Mouse (Mus musculus) stomach, embryonic 14.5 days (tissue): Measurements from ENCODE around the gene Llcfc1. TPM values are rescaled to one million over a fixed set of nuclear protein-coding genes. Genes with fewer than 3 reads are reported as not detected.

Source experiments
- ATAC-seq: fragments of 200-750 bp; cut with Nextera tagmentation; 2 replicates; pipeline ENCODE4 v1.8.0; 2017; ENCODE audit warnings: low read depth, moderate TSS enrichment; ENCODE audit not compliant: insufficient number of reproducible peaks, insufficient read depth, low FRiP score
- H3K27ac ChIP-seq: fragments of 300-500 bp; sonication (generic); 2 replicates; pipeline ENCODE4 v1.5.1; 2014; ENCODE audit warnings: mild to moderate bottlenecking, low read length, moderate library complexity, mixed read lengths
- H3K27me3 ChIP-seq: fragments of 300-500 bp; sonication (generic); 2 replicates; pipeline ENCODE4 v1.6.1; 2014; ENCODE audit warnings: low read length, control low read depth, mixed read lengths; ENCODE audit not compliant: control insufficient read depth, insufficient read depth
- H3K36me3 ChIP-seq: fragments of 300-500 bp; sonication (generic); 2 replicates; pipeline ENCODE4 v1.6.1; 2014; ENCODE audit warnings: mild to moderate bottlenecking, control low read depth, low read length, moderate library complexity, mixed read lengths; ENCODE audit not compliant: control insufficient read depth, insufficient read depth
- H3K4me1 ChIP-seq: fragments of 300-500 bp; sonication (generic); 2 replicates; pipeline ENCODE4 v1.6.1; 2014; ENCODE audit warnings: low read length, control low read depth, mixed read lengths; ENCODE audit not compliant: control insufficient read depth, insufficient read depth
- H3K4me2 ChIP-seq: fragments of 300-500 bp; sonication (generic); replicated peaks from 2 replicates; pipeline ENCODE4 v1.6.1; 2014; ENCODE audit warnings: low read depth, low read length, control low read depth
- H3K4me3 ChIP-seq: fragments of 300-500 bp; sonication (generic); 2 replicates; pipeline ENCODE4 v1.5.1; 2014; ENCODE audit warnings: low read depth, low read length, control low read depth
- H3K9ac ChIP-seq: fragments of 300-500 bp; sonication (generic); replicated peaks from 2 replicates; pipeline ENCODE4 v1.6.1; 2014; ENCODE audit warnings: low read depth, mild to moderate bottlenecking, control low read depth, low read length, moderate library complexity, mixed read lengths
- H3K9me3 ChIP-seq: fragments of 300-500 bp; sonication (generic); 2 replicates; pipeline ENCODE4 v1.6.1; 2016; ENCODE audit warnings: low read depth, low read length, control low read depth; ENCODE audit not compliant: control insufficient read depth
- WGBS: fragments of 180-500 bp; shearing (Covaris S2); extraction: QIAGEN DNeasy Blood & Tissue Kit; methylation state at CpG from one replicate; pipeline ENCODE4 v1.1.7; 2014; 5-methylcytosine and 5-hydroxymethylcytosine counted together
- polyA plus RNA-seq: library from polyadenylated mRNA; unstranded; fragments of >200 nt; fragmentation: Nextera tagmentation; extraction: Ambion mirVana; gene quantifications from 2 replicates; pipeline ENCODE4 v1.2.1, GENCODE M21; 2014

Gene Llcfc1
- polyA plus RNA-seq, 1 experiment from 2014 or later: 0.48 TPM

DNA sequence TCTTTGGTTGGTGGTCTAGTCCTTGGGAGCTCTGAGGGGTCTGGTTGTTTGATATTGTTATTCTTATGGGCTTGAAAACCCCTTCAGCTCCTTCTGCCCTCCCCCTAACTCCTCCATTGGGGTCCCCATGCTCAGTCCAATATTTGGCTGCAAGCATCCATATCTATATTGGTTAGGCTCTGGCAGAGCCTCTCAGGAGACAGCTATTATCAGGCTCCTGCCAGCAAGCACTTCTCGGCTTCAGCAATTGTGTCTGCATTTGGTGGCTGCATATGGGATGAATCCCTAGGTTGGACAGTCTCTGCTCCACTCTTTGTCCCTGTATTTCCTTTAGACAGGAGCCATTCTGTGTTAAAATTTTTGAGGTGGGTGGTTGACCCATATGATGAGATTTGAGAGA lies 26.1 kb downstream of the Llcfc1 start:
- Histone ChIP-seq H3K27ac (no peak overlapping the region), H3K4me1 (no peaks in the 10 kb centered on the region), H3K4me2 (no peak overlapping the region), H3K27me3 (no peaks in the 10 kb centered on the region), H3K4me3 (no peak overlapping the region), H3K36me3 (no peaks in the 10 kb centered on the region), H3K9me3 (no peaks in the 10 kb centered on the region), H3K9ac (no peak overlapping the region)
- WGBS: 79% methylated on average over 1 of the region's 1 CpGs
- ATAC-seq: no peak

GRCm38 (mm10) chr6:41721430-41721829 lies 37.2 kb downstream of the Llcfc1 start:
- Histone ChIP-seq H3K27ac (no peak overlapping the region), H3K9me3 (no peaks in the 10 kb centered on the region), H3K4me1 (no peaks in the 10 kb centered on the region), H3K4me3 (no peak overlapping the region), H3K36me3 (no peaks in the 10 kb centered on the region), H3K9ac (no peak overlapping the region), H3K4me2 (no peak overlapping the region), H3K27me3 (no peaks in the 10 kb centered on the region)
- no peak for ATAC-seq
- 89% methylated on average over 2 of the region's 2 CpGs for WGBS

GRCm38 (mm10) chr6:41727989-41728609 lies 43.9 kb downstream of the Llcfc1 start:
- Histone ChIP-seq H3K4me1 (no peaks in the 10 kb centered on the region), H3K36me3 (no peaks in the 10 kb centered on the region), H3K4me2 (no peak overlapping the region), H3K9me3 (no peaks in the 10 kb centered on the region), H3K27ac (no peak overlapping the region), H3K4me3 (no peak overlapping the region), H3K27me3 (no peaks in the 10 kb centered on the region), H3K9ac (no peak overlapping the region)
- WGBS: 89% methylated on average over 1 of the region's 1 CpGs
- no peak for ATAC-seq

DNA sequence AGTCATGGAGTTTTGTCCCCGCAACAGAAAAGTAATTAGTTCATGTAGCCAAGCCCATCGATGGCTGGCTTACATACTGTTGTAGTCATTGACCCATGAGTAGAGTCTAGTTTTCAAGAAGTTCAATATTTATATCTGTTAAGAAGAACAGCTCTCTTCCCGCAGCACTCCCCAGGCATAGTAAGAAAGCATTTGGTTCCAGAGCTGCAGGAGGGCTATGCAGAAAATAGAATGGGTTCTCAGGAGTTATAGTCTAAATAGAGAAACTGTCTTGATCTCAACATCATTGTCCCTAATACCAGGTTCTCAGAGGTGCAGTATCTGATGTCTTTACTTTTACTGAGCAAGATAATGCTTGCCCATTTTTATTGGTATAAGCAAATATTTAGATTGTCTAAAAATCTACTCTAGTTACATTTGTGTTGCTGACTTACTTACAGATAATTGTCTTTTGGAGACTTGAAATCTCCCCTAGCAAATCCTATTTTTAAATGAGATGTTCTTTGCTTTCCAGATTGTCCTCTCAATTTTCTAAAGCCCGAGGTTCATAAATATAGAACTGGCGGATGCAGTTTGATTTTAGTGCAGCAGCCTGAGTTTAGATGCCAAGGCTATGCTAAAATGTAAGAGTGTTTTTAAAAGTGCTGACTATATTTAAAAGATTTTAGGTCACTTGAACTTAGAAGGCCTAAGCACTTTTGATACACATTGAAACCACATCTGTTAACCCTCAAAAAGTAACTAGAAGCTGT lies 50.7 kb downstream of the Llcfc1 start:
- 88% methylated on average over 5 of the region's 5 CpGs for WGBS
- Histone ChIP-seq H3K27me3 (no peaks in the 10 kb centered on the region), H3K9ac (no peak overlapping the region), H3K4me3 (no peak overlapping the region), H3K4me2 (no peak overlapping the region), H3K27ac (no peak overlapping the region), H3K9me3 (no peaks in the 10 kb centered on the region), H3K36me3 (no peaks in the 10 kb centered on the region), H3K4me1 (no peaks in the 10 kb centered on the region)
- ATAC-seq: no peak

Other genes starting within 250 kb of the Llcfc1 start
- gene Gm10334, start 238.3 kb upstream of the Llcfc1 start, polyA plus RNA-seq: 1.2 TPM in 1 of 2 replicates, not detected in the other
- gene Prss1, start 225.5 kb upstream of the Llcfc1 start, polyA plus RNA-seq: 3.3 TPM in 1 of 2 replicates, not detected in the other
- gene Prss2, start 162.6 kb upstream of the Llcfc1 start, polyA plus RNA-seq: 6.5 TPM in 1 of 2 replicates, not detected in the other
- gene Ephb6, start 78.9 kb upstream of the Llcfc1 start, polyA plus RNA-seq: 11.7 and 11.8 TPM in 2 replicates
- 5.7 and 6.7 TPM in 2 replicates for gene Trpv6, start 48.0 kb upstream of the Llcfc1 start, polyA plus RNA-seq
- not detected in 2 replicates for gene Trpv5, start 3.7 kb upstream of the Llcfc1 start, polyA plus RNA-seq
- gene Kel, start 19.9 kb downstream of the Llcfc1 start, polyA plus RNA-seq: 1.2 and 1.5 TPM in 2 replicates
- gene Olfr459, start 90.7 kb downstream of the Llcfc1 start, polyA plus RNA-seq: not detected in 2 replicates
- not detected in 2 replicates for gene Pip, start 163.1 kb downstream of the Llcfc1 start, polyA plus RNA-seq
- not detected in 2 replicates for gene Sval2, start 168.6 kb downstream of the Llcfc1 start, polyA plus RNA-seq